Mouse (Mus musculus) hematopoietic stem cell, adult 5-6 weeks (primary cell): ENCODE data around the gene Zbtb20. TPM values are rescaled to one million over a fixed set of nuclear protein-coding genes. Genes with fewer than 3 reads are reported as not detected.

Experiments used
- ATAC-seq, 2 experiments: fragments of 125-278 bp in 1 of 2; replicated peaks in 1 of 2; 2 replicates each; pipeline ENCODE4 v1.8.0; 2016 to 2017; ENCODE audit warnings: inconsistent platforms in 2 of 2, mild to moderate bottlenecking in 2 of 2, moderate number of reproducible peaks in 2 of 2, low read depth in 1 of 2, moderate TSS enrichment in 1 of 2; ENCODE audit not compliant: low FRiP score in 2 of 2, poor library complexity in 2 of 2, severe bottlenecking in 2 of 2, insufficient read depth in 1 of 2, low TSS enrichment in 1 of 2
- total RNA-seq: library from RNA; stranded (forward); fragments of 172-1452, 232-1000 nt; gene quantifications from 2 replicates; pipeline ENCODE4 v1.2.3, GENCODE M21; 2017

Zbtb20 gene
- total RNA-seq, 1 experiment from 2014 or later, result 34.1 TPM

DNA sequence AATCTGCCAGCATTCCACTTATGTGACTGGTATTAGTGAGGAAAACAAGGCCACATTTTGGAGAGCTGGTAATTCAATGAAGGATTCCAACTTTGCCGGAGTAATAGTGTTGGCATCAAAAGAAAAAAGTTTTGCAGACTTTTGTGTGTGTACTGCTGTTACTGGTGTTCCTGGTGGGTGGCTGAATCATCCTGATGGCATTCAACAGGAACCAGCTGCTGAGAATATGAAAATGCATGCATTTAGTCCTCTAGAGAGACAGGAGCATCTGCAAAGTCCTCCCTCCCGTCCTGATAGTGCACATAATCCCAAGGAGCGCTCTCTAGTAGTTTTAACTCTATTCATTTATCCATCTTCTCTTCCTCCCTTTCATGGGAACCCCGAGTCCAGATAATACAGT, 639.9 kb downstream of the Zbtb20 start:
- no peak for ATAC-seq

DNA sequence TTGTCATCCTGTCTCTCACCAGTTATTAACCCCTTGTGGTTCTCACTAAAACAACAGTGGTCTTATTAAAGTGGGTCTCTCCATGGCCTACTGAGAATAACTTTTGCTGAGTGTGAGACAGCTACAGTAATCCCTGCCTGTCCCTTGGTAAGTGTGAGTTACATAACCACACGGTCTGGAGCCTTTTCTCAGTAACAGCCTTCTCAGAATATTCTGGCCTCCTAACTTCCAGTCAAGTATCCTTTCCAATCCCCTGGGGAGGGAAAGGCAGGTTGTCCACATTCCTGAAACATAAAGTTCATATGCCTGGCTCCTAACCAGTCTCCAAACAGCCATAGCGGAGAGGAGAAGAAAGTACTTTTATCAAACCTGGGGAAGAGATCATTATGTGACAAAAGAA, 644.6 kb downstream of the Zbtb20 start:
- ATAC-seq, result no peak

DNA sequence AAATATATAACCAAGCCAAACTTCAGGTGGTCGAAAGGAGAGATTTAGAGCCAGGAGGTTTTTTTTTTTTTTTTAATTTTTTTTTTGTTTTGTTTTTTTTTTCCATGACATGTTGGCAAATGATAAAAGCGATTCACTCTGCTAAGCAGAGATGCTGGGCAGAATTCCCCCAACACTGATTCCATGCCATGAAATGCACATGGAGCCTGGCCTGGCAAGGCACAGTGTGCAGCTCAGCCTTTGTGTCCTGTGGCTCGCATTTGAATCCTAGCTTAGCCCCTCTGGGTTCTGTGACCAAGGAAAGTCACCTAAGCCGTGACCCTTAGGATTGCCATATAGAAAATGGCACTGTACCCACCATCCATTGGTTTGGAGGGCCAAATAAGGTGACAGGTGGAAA, 646.8 kb downstream of the Zbtb20 start:
- ATAC-seq, result no peak

DNA sequence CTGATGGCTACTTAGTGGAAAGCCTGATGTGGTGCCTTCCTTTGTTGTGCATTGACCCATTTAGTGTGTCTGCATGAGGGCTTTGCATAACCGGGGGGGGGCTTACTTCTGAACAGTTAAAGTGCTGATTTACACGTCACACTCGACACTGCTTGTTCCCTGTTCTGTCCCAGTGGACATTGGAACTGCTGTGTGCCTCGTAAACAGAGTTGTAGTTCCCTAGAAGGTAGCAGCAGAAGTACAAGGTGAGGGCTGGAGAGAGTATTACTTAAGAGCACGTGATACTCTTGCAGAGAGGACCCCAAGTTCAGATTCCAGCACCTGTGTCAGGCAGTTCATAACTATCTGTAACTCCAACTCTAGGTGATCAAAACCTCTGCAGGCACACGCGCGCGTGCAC, 648.5 kb downstream of the Zbtb20 start:
- ATAC-seq, result no peak

DNA sequence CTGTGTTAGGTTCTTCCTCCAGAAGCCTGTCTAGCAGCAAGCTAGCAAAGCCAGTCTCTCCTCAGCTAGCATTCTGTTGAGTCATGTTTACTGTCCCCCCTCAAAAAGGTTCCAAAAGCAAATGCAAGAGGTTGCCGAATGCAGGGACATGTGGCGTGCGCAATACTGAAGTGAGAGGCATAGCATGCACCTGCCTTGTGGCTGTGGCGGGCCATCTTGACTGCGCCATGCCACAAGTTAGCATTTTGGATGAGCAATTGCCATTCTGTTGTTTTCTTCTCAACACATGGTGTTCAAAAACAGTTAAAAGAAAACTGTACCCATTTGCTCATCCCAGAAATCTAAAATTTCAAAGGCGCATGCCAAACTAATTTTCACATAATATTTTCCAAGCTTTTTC, 649.9 kb downstream of the Zbtb20 start:
- ATAC-seq, result no peak

DNA sequence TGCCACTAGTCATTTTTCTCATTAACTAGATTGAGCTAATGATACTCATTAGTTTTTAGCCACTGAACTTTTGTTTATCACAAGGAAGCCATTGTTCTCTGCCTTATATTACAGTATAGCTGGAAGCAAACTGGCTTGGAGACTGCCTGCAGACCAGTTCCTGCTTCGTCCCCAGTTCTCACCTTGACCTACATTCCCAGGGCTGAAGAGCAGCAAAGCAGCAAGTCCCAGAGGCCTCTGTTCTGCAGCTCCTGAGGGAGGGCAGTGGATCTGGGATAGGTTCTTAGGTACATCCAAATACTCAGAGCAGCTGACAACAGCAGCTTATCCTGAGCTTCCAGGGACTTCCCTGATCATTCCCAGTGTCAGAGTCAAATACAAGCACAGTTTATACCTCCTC, 652.6 kb downstream of the Zbtb20 start:
- no peak for ATAC-seq

DNA sequence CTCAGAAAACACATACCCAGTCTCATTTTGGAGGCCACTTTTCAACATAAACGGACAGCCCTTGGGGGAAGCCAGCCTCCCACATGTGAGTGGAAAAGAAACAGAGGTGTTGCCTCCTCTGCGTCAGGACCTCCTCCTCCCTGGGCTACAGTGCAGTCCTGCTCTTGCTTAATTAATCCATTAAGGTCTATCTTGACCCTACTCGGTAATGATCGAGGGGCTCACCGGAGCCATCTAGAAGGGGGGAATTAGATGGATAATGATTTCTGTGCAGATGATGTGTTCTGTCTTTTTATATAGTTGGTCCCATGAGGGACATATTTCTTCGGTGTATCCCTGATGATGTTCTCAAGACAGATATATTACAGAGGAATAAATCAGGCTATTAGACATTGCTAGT, 655.6 kb downstream of the Zbtb20 start:
- no peak for ATAC-seq

DNA sequence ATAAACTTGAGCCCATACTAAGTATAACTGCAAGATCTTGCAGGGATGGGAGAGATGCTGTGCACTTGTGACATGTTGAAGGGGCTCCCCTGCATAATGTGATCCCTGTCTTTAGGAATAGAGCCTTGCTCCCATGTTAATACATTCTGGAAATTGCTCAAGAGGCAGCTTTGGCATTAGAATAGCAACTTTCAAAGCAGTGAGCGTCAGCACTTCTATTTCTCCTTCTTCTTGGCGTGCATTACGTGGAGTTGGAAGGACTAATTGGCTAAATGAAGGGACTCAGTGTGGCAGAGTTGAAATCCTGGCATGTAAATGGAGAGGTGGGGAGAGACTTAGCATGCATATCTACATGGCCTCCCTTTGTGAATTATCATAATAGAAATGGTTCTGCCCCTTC, 658.4 kb downstream of the Zbtb20 start:
- no peak for ATAC-seq

DNA sequence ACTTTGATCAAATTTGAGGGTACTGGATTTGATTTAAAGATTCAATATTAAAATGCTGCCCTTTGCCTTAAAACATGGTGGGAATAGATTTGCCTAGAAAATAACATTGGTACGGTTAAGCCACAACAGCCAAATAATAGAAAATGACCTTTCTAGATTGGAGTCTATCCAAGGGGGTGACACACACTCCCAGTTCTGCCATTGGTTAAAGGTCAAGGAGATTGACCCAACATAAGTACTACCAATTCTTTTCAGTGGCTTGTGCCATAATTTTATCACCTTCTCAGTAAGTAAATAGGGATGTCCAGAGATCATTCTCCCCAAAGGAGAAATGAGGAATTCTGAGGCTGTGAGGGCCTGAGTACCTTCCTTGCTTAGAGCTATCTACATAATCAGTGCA, 660.2 kb downstream of the Zbtb20 start:
- ATAC-seq, result no peak

DNA sequence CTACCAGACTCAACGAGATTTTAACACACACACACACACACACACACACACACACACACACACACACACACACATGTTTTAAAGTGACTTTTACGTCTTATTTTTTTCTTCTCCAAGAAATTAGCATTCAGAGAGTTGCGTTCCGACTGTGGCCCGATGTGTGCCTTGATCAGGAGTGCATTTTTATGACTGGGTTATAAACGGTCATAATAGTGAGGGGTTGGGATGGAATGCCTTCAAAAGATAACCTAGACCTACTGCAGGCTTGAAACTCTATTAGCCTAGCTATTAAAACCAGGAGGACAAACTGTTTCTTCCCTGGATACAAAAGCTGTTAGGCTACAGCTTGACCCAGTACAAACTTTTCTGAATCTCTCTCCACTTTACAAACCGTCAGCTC, 661.5 kb downstream of the Zbtb20 start:
- ATAC-seq, result no peak

DNA sequence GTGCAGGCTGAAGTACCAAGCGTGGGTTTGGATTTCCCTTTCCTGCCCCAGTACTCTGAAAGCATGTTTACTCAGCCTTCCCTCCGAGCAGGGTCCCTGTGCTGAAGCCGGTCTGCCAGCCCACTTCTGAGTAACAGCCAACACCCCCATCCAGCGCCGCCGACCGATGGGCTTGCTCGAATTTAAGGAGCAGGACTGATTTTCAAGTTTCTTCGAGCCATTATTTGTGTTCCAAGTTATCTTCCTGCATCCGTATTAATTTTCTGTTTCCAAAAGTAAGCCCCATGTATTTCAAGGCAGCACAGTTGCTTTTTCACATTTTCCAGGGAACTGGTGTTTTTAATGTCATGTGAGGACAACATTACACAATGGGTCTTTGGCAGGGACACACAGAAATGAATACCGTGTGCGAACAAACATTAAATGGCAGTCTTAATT, 664.0 kb downstream of the Zbtb20 start:
- ATAC-seq, result no peak

DNA sequence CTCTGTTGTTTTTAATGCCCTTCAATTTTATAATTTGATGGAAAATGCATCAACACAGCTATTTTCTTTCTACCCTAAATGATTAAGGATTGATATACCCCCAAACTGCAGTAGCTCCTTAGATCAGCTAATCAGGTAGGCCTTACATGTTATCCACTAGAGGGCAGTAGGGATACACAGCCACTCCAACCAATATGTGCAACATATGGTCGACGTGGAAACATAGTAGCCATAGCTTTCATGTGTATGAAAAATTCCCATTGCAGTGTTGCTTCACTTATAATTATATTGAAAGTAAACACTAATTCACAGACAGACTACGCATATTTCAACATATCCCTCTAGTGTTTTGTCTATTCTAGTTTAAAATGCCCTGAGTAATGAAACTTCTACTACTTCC, 664.4 kb downstream of the Zbtb20 start:
- ATAC-seq, result peak; percentile 81 to 84

DNA sequence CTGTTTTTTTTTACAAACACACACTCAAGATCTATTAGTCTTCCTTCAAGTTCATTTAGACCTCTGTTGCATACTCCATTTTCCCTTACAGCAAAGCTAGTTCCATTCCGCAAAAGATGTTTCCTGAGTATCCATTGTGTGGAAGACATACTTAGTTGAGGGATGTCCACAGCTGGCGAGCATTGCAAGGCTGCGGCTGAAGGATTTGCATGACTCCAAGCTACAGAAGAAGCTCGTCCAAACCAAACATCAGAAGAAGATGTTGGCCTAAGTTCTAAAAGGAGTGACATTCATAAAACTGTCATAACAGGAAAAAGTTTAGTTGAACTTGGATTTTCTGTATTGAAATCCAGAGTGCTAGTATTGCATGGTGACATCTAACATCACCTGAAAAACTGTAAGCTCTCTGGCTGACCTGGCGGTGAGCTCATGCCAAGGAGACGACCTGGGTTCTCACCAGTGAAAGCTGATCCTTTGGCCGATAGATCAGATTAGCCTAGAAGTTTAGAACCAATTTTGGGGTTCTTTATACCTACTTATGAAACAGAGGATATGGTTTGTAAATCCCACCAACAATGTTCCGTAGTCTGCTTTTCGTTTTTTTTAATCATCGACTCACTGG, 665.0 kb downstream of the Zbtb20 start:
- ATAC-seq, result no peak

DNA sequence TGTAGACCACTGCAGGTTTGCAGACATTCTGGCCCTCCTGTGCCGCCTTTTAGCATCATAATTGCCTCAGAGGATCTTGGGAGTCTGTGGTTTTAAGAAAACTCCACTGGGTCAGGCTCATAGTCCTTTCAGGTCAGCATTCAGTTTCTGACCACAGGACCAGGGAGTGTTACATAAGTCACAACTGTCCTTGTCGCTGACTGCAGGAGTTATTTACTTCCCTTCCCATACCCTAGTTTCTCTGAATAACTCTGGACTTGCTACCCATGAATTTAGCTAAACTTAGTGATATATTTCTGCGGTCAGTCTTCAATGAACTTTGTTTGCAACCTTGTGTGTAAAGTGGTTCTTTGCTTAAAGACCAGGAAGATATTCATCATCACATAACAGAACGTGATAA, 669.6 kb downstream of the Zbtb20 start:
- peak in 1 of 2 experiments; percentile 32; a peak in 1 of 4 replicates for ATAC-seq

DNA sequence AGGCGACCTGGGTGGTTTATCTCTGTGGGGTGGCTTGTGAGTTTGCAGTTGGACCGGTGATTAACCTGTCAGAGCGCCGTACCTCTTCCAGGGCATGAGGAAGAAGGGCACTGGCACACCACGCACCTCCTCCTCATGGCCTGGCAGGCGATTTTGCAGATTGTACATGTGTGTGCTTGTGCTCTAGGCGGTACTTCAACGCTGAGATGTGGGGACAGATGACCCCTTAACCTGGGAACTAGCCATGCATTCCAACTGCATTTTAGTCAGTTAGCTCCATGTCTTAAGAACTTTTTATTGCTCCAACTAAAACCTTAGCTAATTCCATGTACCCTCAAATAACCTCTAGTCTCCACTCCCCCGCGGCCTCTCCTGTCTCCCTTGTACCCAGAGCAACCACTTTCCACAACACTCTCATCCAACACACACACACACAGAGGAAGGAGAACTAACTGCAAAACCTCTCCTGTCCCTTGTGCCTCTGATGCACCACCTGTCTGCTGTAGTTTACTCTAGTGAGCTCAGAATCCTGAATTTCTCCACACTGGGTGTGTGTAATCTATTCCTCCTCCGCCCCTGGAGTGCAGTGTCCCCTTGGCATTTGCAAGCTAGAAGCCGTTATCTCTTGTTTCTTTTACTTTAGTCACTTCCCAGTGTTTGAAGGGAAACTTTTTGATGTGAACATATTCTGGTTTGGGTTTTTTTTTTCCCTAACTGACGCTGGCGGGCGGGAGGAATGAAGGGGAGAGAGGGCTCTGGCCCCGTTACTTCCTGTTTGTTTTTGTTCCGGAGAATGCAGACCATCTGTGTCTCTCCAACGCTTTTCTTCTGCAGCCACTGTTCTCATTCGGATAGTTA, 671.9 kb downstream of the Zbtb20 start:
- ATAC-seq, result no peak

DNA sequence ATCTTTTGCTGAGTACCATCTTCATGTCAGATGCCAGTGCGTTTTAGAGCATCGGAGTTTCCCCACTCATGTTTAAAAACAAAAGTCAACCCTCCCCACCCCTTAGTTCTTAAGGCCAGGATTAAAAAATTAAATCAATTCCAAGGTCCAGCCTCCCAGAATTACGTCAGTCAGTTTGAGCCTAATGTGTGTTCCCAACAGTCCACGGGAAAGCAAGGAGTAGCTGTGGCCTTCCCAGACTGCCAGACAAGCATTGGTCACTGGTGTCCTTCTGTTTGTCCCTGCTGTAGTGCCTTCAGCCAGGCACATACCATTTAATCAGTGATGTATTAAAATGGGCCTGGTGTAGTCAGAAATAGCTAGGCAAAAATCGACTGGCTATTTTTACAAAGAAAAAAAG, 673.1 kb downstream of the Zbtb20 start:
- no peak for ATAC-seq

DNA sequence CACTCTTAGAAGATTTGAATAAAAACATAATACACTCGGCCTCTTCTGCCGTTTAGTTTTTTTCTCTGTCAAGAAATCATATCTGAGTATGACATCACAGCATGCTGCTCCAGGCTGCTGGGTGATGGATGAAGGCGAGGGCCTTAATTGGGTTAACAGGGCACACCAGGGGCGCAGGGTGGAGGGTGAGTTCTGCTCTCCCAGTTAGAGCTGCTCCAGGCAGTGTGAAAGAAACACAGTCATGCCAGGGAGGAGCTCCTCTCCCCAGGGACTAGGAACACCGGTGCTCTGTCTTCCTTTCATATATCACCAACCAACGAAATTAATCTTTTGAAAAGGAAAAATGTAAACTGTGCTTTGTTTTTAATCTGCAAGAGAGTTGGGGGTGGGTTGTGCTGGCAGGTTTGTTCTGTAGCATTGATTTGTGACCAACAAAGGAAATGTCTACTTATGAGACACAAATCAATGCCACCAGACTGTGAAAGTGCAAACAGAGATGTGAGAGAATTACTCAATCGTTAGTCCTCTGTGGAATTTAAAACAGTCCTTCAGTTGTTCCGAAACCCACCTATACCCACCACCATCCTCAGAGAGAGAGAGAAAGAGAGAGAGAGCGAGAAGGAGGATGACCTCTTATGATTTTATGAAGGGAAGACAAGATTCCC, 673.9 kb downstream of the Zbtb20 start:
- ATAC-seq, result no peak

DNA sequence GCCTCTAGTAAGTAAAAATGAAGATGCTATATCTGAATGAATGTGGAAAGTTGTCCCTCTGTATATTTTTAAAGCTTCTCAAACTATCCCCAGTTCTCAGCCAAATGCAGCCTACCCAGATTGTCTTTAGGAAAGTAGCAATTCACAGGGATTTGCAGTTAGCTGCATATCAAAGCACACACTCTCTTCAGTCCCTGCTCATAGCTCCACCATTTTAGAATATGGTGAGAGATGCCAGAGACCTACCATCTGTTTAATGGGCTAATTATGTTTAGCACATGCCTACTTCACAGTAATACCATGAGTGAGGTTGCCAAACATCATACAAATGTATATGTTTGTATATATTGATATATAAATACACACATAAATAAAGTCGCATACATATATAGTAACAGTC, 676.8 kb downstream of the Zbtb20 start:
- ATAC-seq, result no peak
